Mouse (Mus musculus) large intestine, adult 2 months (tissue): ENCODE results near the gene Mboat2. TPM values are rescaled to one million over a fixed set of nuclear protein-coding genes. Genes with fewer than 3 reads are reported as not detected.

Source experiments
- DNase-seq: peaks from one replicate; pipeline ENCODE4 v3.0.0-alpha.2; 2012; ENCODE audit warnings: low read depth, low spot score
- WGBS: fragments of 180-500 bp; shearing (Covaris S2); methylation state at CpG from one replicate; pipeline ENCODE4 v1.1.7; 2018; 5-methylcytosine and 5-hydroxymethylcytosine counted together
- polyA plus RNA-seq: library from polyadenylated mRNA; depleted of rRNA; stranded (reverse); fragments of >200 nt; gene quantifications from 2 replicates; pipeline ENCODE4 v1.2.3, GENCODE M21; 2012

Mboat2 gene
- polyA plus RNA-seq, 1 experiment = 0.93 TPM

GRCm38 (mm10) chr12:24933996-24934395, 103.3 kb downstream of the Mboat2 start:
- WGBS = 87% methylated on average over 3 of the region's 3 CpGs

GRCm38 (mm10) chr12:24936281-24936680, 105.6 kb downstream of the Mboat2 start:
- WGBS = 41% methylated on average over 1 of the region's 1 CpGs
- no peak for DNase-seq

More at GRCm38 (mm10) chr12:24933996-24934395, 103.3 kb downstream of the Mboat2 start:
- DNase-seq = no peak

- no peak for DNase-seq
- WGBS = 92% methylated on average over 8 of the region's 8 CpGs
Measured at GRCm38 (mm10) chr12:24939372-24939771, 108.7 kb downstream of the Mboat2 start.

GRCm38 (mm10) chr12:24942619-24943287, 112.1 kb downstream of the Mboat2 start:
- 71% methylated on average over 9 of the region's 9 CpGs for WGBS
- no peak for DNase-seq

- 74% methylated on average over 4 of the region's 4 CpGs for WGBS
- no peak for DNase-seq
Measured at GRCm38 (mm10) chr12:24943427-24943826, 112.7 kb downstream of the Mboat2 start.

- no peak for DNase-seq
- 93% methylated on average over 7 of the region's 7 CpGs for WGBS
Measured at GRCm38 (mm10) chr12:24944597-24944996, 113.9 kb downstream of the Mboat2 start.

- WGBS = 91% methylated on average over 14 of the region's 14 CpGs
- no peak for DNase-seq
Measured at GRCm38 (mm10) chr12:24947065-24947464, 116.4 kb downstream of the Mboat2 start.

- 61% methylated on average over 3 of the region's 3 CpGs for WGBS
Measured at GRCm38 (mm10) chr12:24948344-24948743, 117.7 kb downstream of the Mboat2 start.

GRCm38 (mm10) chr12:24950376-24951046, 119.8 kb downstream of the Mboat2 start:
- 74% methylated on average over 7 of the region's 7 CpGs for WGBS

More at GRCm38 (mm10) chr12:24948344-24948743, 117.7 kb downstream of the Mboat2 start:
- peak; percentile 29 for DNase-seq

GRCm38 (mm10) chr12:24952147-24952546, 121.5 kb downstream of the Mboat2 start:
- WGBS = 24% methylated on average over 6 of the region's 6 CpGs
- no peak for DNase-seq

More at GRCm38 (mm10) chr12:24950376-24951046, 119.8 kb downstream of the Mboat2 start:
- no peak for DNase-seq

GRCm38 (mm10) chr12:24955137-24955536, 124.5 kb downstream of the Mboat2 start:
- whole genome bisulfite sequencing = 86% methylated on average over 9 of the region's 9 CpGs
- DNase-seq = no peak

- no peak for DNase-seq
- WGBS = 91% methylated on average over 3 of the region's 3 CpGs
Measured at GRCm38 (mm10) chr12:24958526-24958925, 127.8 kb downstream of the Mboat2 start.

GRCm38 (mm10) chr12:24961821-24962220, 131.1 kb downstream of the Mboat2 start:
- WGBS = 74% methylated on average over 7 of the region's 7 CpGs
- no peak for DNase-seq

- no peak for DNase-seq
- 82% methylated on average over 11 of the region's 11 CpGs for WGBS
Measured at GRCm38 (mm10) chr12:24962362-24962967, 131.8 kb downstream of the Mboat2 start.

- DNase-seq = no peak
- WGBS = 71% methylated on average over 13 of the region's 13 CpGs
Measured at GRCm38 (mm10) chr12:24963393-24964022, 132.8 kb downstream of the Mboat2 start.

GRCm38 (mm10) chr12:24965406-24965805, 134.7 kb downstream of the Mboat2 start:
- DNase-seq = no peak
- 78% methylated on average over 6 of the region's 6 CpGs for WGBS

- no peak for DNase-seq
- 88% methylated on average over 2 of the region's 2 CpGs for WGBS
Measured at GRCm38 (mm10) chr12:24966046-24966445, 135.4 kb downstream of the Mboat2 start.

GRCm38 (mm10) chr12:24971490-24972200, 141.0 kb downstream of the Mboat2 start:
- WGBS = 85% methylated on average over 5 of the region's 5 CpGs
- DNase-seq = no peak
